Mouse (Mus musculus): ENCODE results near the gene Mapk8ip1.

DNA sequence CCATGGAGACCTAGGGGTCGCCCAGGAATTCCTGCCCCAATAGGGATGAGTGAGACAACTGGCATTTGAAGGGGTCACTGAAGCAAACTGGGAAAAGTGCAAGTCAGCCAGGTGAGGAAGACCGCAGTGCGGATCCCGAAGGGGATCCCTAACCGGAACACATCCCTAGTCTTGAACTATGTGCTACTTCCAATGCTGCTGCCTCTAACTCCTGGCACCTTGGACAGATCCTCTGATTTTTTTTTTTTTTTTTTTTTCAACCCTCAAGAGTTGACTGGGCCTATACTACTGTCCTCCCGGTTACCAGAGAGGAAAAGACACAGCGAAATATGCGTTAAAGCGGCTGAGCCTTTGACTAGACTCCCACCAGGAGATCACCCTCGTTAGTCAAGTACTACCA lies 11.4 kb downstream of the Mapk8ip1 start:
- TF ChIP-seq POLR2A (IDR thresholded peaks at IDR 0.05; ENCODE audit: extremely low read depth, insufficient read depth, low read length) (no peak), CTCF (IDR thresholded peaks at IDR 0.05; ENCODE audit: low read depth, low read length) (no peak)
